Mouse (Mus musculus) cerebellum, postnatal 10 days (tissue): ENCODE results near the gene Scel.

ENCODE experiments used
- DNase-seq, 2 experiments: peaks; one replicate each; pipeline ENCODE4 v3.0.0; 2021; ENCODE audit warnings: mixed read lengths in 2 of 2

Scel gene

DNA sequence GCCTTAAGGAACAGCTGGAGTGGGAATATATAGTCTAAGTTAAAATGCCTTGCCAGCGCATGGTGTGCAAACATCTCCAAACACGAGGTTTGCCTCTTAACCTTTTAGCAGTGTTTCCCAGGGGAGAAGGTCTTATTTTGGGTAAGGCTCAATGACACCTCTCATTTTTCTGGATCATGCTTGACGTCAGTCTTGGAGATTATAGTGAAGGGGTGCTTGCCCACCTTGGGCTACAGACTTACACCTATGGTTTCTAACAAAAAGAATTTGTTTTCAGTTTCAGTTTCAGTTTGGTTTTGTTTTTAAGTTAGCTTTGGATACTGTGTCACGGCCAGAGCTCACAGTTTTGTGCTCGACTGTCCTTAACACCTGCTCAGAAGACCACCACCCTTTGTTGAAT is 140.7 kb downstream of the Scel start:
- no peak for DNase-seq

DNA sequence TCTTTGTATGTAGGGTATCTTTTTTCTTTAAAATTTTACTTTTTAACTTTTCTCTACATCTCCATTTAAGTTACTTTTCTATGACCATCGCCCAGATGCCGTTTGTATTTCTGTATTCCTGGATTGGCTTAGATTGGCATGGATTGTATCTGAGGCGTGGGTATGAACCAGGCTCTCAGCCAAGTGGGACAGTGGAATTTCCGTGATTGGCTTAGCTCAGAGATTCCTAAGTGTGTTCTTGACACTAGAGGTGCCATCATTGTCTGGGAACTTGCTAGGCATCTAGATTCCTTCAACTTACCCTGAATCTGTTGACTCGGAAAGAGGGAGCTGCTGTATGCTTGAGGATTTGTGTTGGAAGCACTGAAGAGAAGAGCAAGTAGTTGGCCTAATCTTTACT is 142.3 kb downstream of the Scel start:
- peak; percentile 56 to 61 for DNase-seq

DNA sequence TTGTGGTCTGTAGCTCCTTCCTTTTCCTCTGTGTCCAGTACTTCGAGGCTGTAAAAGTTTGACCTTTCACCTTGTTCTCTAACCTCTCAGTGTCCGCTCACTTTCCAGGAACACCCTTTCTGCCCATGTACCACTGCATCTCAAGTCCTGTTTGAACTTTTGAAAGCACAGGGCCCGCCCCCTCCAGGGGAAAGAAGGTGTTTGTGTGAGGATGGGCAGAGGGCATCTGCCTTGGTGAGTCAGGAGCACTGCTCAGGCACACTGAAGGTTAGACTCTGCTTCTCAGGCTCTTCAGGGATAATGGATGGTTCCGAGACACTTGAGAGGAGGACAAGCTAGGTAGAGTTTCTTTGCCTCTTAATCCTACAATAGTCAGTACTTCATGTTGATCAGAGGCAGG is 144.7 kb downstream of the Scel start:
- DNase-seq, result no peak
